Mouse (Mus musculus) monocyte, adult 5-6 weeks (primary cell): ENCODE data around the gene Gm11032. TPM values are rescaled to one million over a fixed set of nuclear protein-coding genes. Genes with fewer than 3 reads are reported as not detected.
A peak's percentile ranks its signal among the peaks of the same experiment; 100 is the strongest.
"Not testable (repeated sequence)": the region's sequence is repeated elsewhere in the genome, so short reads cannot be mapped to it uniquely, and the experiment has no call there.

Source experiments
- ATAC-seq: fragments of 153-309, 156-312 bp; replicated peaks from 2 replicates; pipeline ENCODE4 v1.8.0; 2017; ENCODE audit warnings: mild to moderate bottlenecking; ENCODE audit not compliant: low TSS enrichment, insufficient number of reproducible peaks, severe bottlenecking, poor library complexity, low FRiP score
- total RNA-seq: library from RNA; stranded (forward); fragments of 200-1000, 200-491, 200-594 nt; gene quantifications from 3 replicates; pipeline ENCODE4 v1.2.3, GENCODE M21; 2017

Gene Gm11032
- total RNA-seq, 1 experiment from 2014 or later: not detected

GRCm38 (mm10) chr11:4621866-4622265, 2.0 kb downstream of the Gm11032 start:
- ATAC-seq: no peak

GRCm38 (mm10) chr11:4622442-4622986, 2.6 kb downstream of the Gm11032 start:
- ATAC-seq: no peak

- no peak for ATAC-seq
Measured at GRCm38 (mm10) chr11:4622997-4623396, 3.1 kb downstream of the Gm11032 start.

- no peak for ATAC-seq
Measured at GRCm38 (mm10) chr11:4625931-4626330, 6.1 kb downstream of the Gm11032 start.

- ATAC-seq: no peak
Measured at GRCm38 (mm10) chr11:4627636-4628035, 7.8 kb downstream of the Gm11032 start.

GRCm38 (mm10) chr11:4629861-4630280, 10.0 kb downstream of the Gm11032 start:
- ATAC-seq: no peak

GRCm38 (mm10) chr11:4633420-4633819, 13.6 kb downstream of the Gm11032 start:
- no peak for ATAC-seq

- ATAC-seq: no peak
Measured at GRCm38 (mm10) chr11:4634395-4634794, 14.5 kb downstream of the Gm11032 start.

- ATAC-seq: no peak
Measured at GRCm38 (mm10) chr11:4636782-4637342, 17.0 kb downstream of the Gm11032 start.

- peak; percentile 92 for ATAC-seq
Measured at GRCm38 (mm10) chr11:4637534-4638234, 17.8 kb downstream of the Gm11032 start, which contains the start of gene Ascc2. Gene Ascc2 (plus strand): TSS chr11:4637747.

GRCm38 (mm10) chr11:4638261-4638660, 18.4 kb downstream of the Gm11032 start:
- ATAC-seq: no peak

GRCm38 (mm10) chr11:4641185-4641584, 21.3 kb downstream of the Gm11032 start:
- no peak for ATAC-seq

GRCm38 (mm10) chr11:4643722-4644121, 23.9 kb downstream of the Gm11032 start:
- no peak for ATAC-seq

GRCm38 (mm10) chr11:4645180-4645579, 25.3 kb downstream of the Gm11032 start:
- ATAC-seq: not testable (repeated sequence)

- no peak for ATAC-seq
Measured at GRCm38 (mm10) chr11:4646409-4646808, 26.5 kb downstream of the Gm11032 start.

- no peak for ATAC-seq
Measured at GRCm38 (mm10) chr11:4659818-4660217, 40.0 kb downstream of the Gm11032 start.

- no peak for ATAC-seq
Measured at GRCm38 (mm10) chr11:4660309-4661025, 40.6 kb downstream of the Gm11032 start.

- no peak for ATAC-seq
Measured at GRCm38 (mm10) chr11:4661324-4661723, 41.5 kb downstream of the Gm11032 start.

- ATAC-seq: no peak
Measured at GRCm38 (mm10) chr11:4661871-4662495, 42.1 kb downstream of the Gm11032 start.
